Mouse (Mus musculus): ENCODE data around the gene Fam129a. TPM values are rescaled to one million over a fixed set of nuclear protein-coding genes. Genes with fewer than 3 reads are reported as not detected.
"Not testable (repeated sequence)": the region's sequence is repeated elsewhere in the genome, so short reads cannot be mapped to it uniquely, and the experiment has no call there.

Gene Fam129a
- polyA plus RNA-seq, 2 experiments from 2014 or later, result 55.3 to 74.9 TPM

- ATAC-seq, result no peak
These were observed 13.7 kb downstream of the Fam129a start for GRCm38 (mm10) chr1:151584565-151585216.

- ATAC-seq, result no peak
These were observed 14.7 kb downstream of the Fam129a start for GRCm38 (mm10) chr1:151585647-151586046.

DNA sequence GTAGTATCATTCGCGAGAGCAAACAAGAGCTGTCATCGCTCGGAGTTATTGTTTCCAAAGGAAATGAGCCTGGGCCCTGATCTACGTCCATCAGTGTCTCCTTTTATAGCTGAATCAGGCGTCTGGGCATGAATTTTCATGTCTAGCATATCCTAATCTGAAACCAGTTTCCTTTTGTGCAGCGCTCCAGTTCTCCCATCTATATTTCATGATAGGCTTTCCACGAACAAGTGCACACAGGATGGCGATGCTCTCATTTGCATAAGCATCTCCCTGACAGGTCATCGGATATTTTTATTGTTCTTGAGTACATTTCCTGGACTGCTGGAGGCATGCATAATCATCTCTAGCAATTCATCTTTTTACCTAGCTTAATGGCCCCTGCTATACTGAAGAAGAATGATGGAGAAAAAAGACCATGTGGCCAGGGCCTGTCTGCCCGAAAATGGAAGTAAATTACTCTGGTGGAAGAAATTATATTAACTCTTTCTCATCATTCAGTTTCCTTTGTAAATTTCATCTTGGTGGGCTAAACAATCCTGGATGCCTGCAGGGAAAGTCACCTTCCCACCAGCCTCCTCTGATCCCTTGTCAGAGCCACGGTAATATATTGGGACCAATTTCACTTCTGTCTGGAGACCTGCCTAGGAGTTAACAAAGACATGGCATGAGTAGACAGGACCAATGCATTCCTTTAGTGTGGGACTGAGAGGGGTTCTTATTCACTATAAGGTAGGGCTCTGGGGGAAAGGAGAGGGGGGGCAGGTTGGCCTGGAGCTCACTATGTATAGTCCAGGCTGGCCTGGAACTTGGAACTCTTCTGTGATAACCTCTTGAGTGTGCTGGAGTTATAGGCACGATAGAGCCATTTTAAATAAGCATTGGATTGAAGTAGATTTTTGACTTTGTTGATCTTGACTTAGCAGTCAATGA is 21.4 kb downstream of the Fam129a start:
- ATAC-seq, result no peak

- no peak for ATAC-seq
These were observed 23.9 kb downstream of the Fam129a start for GRCm38 (mm10) chr1:151594906-151595305.

- no peak for ATAC-seq
These were observed 24.8 kb downstream of the Fam129a start for GRCm38 (mm10) chr1:151595600-151596299.

- no peak for ATAC-seq
These were observed 25.6 kb downstream of the Fam129a start for GRCm38 (mm10) chr1:151596562-151596961.

DNA sequence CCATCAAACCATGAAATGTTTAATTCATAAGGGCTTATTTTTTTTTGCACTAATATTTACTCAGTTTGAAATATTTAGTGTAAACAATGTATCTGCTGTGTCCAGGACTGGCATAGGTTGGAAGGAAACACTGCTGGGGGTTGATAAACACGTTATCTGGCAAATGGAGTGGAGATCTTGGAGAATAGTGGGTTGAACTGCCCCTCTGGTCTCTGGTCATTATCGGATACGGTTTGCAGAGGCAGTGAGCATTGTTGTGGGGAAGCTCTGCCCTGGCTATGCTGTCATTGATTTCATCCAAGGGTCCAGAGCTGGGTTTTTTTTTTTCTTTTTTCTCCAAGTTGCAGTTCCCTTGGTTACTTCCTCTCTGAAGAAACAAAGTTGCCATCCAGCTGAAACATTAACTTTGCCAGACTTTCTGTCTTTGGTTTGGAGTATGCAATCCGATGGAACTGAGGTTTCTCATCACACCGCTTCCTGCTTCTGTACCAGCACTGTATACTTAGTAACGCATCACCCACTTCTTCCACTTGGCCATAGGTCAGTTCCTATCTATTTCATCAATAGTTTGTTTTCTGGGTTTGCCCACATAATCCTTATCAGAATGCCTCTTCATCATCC is 26.8 kb downstream of the Fam129a start:
- no peak for ATAC-seq

GRCm38 (mm10) chr1:151598876-151599275 is 27.9 kb downstream of the Fam129a start:
- ATAC-seq, result no peak

- ATAC-seq, result no peak
These were observed 33.3 kb downstream of the Fam129a start for GRCm38 (mm10) chr1:151604328-151604727.

- not testable (repeated sequence) for ATAC-seq
These were observed 37.0 kb downstream of the Fam129a start for GRCm38 (mm10) chr1:151607957-151608356.

DNA sequence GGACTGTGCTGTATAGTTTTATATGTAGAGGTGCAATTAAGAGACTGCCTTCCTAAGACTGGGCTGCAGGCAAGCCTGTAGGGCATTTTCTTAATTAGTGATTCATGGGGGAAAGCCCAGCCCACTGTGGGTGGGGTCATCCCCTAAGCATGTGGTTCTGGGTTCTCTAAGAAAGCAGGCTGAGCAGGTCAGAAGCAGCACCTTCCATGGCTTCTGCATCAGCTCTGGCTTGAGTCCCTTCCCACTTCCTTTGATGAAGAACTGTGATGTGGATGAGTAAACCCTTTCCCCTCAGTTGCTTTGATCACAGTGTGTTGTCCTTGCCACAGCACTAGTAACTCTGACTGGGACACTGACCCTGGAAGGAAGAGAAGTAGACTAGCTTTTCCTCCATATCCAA is 39.6 kb downstream of the Fam129a start:
- ATAC-seq, result peak; percentile 37

DNA sequence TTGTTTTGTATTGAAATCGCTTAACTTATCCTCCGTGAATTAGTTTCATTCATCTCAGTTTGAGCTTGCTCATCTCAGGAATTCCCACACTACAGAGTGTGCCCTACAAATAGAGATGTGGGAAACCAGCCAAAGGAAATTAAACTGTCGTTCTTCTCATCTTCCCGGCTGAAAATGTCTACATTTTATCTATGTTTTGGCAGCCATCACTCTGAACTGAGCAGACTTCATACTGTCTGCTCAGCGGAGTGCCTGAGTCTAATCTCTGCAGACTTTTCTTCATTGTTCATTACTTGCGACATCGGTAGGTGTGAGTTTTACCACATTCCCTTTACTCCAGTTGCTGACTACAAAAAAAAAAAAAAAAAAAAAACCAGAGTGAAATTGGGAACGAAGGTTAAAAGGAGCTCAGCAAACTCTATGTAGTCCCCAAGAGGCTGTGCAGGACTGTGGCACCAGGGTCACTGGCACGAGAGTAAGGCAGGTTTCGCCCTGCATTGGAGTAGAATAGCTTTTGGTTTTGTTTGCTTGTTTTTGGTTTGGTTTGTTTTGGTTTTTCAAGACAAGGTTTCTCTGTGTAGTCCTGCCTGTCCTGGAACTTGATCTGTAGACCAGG is 43.4 kb downstream of the Fam129a start:
- ATAC-seq, result no peak

- no peak for ATAC-seq
These were observed 44.6 kb downstream of the Fam129a start for GRCm38 (mm10) chr1:151615625-151616024.

DNA sequence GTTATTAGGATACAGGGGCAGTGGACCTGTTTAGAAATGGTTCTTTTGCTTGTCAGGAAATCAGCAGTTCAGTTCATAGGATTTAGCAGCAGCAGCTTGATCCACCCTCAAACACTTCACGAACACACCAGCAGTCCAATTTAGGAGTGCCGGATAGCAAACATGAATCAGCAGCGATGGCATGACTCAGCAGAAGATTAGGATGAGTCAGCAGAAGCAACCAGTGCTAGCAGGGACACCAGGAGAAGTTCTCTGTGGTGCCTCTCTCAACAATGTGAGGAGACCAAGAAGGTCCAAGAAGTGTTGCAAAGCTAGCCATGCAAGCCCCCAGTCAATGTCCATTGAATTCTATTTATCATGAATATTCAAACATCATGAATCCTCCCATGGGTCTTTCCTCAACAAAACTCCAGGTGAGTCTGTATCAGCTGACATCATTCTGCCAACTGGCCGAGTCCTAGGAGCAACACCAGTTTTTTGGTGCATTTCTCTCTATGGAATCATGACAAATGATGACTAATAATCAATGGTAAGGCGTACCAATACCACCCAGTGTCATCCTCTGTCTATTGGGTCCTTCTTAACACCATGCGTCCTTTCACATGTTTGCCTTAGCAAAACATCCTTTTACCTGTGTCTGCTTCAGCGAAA is 45.7 kb downstream of the Fam129a start:
- no peak for ATAC-seq

- ATAC-seq, result no peak
These were observed 47.3 kb downstream of the Fam129a start for GRCm38 (mm10) chr1:151618251-151618650.

GRCm38 (mm10) chr1:151619281-151619711 is 48.3 kb downstream of the Fam129a start:
- ATAC-seq, result no peak

DNA sequence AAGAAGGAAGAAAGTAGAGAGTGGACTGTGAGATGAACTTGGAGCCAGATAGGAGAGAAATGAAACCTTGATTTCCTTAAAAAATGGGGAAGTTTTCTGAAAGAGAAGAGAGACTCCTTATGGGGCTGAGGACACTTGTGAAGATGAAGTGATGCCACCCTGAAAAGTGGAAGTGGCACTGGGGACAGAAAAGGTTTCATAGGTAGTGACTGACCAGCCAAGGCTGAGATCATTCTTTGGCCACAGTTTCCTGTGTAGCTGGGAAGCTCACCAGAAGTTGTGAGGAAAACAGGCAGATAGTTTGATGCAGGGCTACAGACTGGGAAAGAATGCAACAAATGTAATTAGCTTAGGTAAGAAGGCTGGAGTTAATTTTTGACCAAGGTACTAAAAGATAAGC is 49.7 kb downstream of the Fam129a start:
- ATAC-seq, result no peak

- ATAC-seq, result no peak
These were observed 53.6 kb downstream of the Fam129a start for GRCm38 (mm10) chr1:151624442-151625226.

DNA sequence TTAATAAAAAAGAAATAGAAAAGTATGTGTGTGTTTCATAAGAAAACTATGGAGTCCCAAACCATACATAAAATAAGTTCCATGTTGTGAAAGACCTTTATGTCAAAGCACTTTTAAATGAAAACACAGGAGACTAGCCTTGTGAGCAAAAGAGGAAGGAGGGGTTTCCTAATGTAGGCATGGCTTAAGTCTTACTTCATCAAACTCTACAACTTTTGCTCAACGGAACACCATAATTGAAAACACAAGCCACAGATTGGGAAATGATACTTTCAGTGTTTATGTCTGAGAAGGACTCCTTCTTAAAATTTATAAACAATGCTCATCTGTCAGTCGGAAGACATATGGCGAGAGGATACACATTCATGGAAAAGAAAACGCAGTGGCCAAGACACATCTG is 54.3 kb downstream of the Fam129a start:
- ATAC-seq, result no peak

- ATAC-seq, result no peak
These were observed 54.7 kb downstream of the Fam129a start for GRCm38 (mm10) chr1:151625690-151626089.

DNA sequence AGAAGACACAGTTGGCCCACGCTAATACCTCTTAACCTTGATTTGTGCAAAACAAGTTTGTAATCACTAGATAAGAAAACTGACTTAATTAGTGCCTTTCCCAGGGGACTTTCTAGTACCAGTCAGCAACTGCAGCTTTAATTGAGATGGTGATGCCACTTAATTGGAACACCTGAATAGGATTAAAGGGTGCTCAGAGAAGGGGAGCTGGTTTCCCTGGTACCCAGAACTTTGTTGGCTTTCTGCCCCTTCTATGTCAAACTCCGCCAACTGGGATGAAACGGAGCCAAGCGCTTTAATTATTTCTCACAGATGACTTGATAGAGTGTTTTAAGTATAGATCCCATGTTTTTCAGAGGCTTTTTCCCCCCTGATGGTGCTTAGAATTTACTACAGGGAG is 55.6 kb downstream of the Fam129a start:
- no peak for ATAC-seq
